Mouse (Mus musculus) activated CD4-positive, CD25-positive, alpha-beta regulatory T cell (primary cell): ENCODE data around the gene Tax1bp1. TPM values are rescaled to one million over a fixed set of nuclear protein-coding genes. Genes with fewer than 3 reads are reported as not detected.

Experiments
- polyA plus RNA-seq, 2 experiments: library from polyadenylated mRNA; unstranded; fragments of 100-300 nt; shearing (Covaris generic); gene quantifications; one replicate each; pipeline ENCODE4 v1.2.1; 2017

Gene Tax1bp1
- polyA plus RNA-seq = 100 to 1,000 TPM; 221 to 226 TPM

GRCm38 (mm10) chr6:52713104-52713896 is at the start of gene Tax1bp1:
Tax1bp1 (plus strand) TSS chr6:52713729.

Other genes with a start within 250 kb of the Tax1bp1 start
- 10 to 100 TPM; 69.7 to 88.6 TPM for gene Hibadh, start 73.3 kb upstream of the Tax1bp1 start, polyA plus RNA-seq